Mouse (Mus musculus): ENCODE results near the gene Tmem131. TPM values are rescaled to one million over a fixed set of nuclear protein-coding genes. Genes with fewer than 3 reads are reported as not detected.
"Not testable (repeated sequence)": the region's sequence is repeated elsewhere in the genome, so short reads cannot be mapped to it uniquely, and the experiment has no call there.

The Tmem131 gene
- polyA plus RNA-seq, 1 experiment from 2014 or later, result 6.8 TPM

DNA sequence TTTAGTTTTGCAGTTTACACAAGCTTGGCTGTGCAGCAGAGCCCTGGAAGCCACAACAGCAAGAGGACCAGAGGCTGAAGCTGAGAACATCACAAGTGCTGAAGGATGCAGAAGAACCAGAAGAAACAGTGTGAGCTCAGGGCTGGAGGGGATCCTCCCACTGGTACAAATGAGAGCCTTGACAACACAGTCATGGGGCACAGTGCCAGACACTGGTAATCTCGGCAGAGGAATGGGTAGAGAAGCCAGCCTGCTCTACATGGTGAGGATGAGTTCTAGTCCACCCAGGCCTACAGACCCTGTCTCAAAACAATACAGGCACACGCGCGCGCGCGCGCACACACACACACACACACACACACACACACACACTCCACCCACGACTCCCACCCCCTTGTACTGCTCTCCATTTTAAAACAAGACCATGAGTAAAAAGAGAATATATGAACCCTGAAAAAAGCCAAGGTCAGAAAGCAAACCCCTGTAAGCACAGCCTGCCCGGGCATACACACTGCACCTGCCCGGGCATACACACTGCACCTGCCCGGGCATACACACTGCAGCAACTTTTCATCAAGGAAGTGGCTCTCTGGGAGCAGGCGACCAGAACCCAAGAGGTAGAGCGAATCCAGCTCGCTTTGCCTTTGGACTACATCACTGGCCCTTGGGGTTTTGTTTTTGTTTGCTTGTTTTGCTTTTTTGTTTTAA lies 39.9 kb downstream of the Tmem131 start:
- H3K9me3 ChIP-seq (ENCODE audit: control insufficient read depth, low read length), result no peaks in the 10 kb centered on the region
- H3K4me1 ChIP-seq (replicated peaks; ENCODE audit: control insufficient read depth, insufficient read depth), result no peaks in the 10 kb centered on the region
- no peak for TF ChIP-seq CTCF (IDR thresholded peaks at IDR 0.05; ENCODE audit: low read depth)
- no peak for TF ChIP-seq EP300 (optimal IDR thresholded peaks at IDR 0.05)
- DNase-seq (ENCODE audit: low spot score) (no peak), ATAC-seq (ENCODE audit: low FRiP score, low TSS enrichment) (peak; percentile 18; the same call in 1 of the 2 replicates)
- no peak overlapping the region for H3K9ac ChIP-seq (ENCODE audit: low read length)
- no peak overlapping the region for H3K4me2 ChIP-seq (replicated peaks; ENCODE audit: low read depth)
- 83% methylated on average over 15 of the region's 15 CpGs for WGBS
- H3K27me3 ChIP-seq (ENCODE audit: control insufficient read depth, insufficient read depth, low read length), result no peaks in the 10 kb centered on the region
- H3K27ac ChIP-seq (replicated peaks), result no peak overlapping the region
- H3K36me3 ChIP-seq (ENCODE audit: control insufficient read depth, insufficient read depth, low read length), result no peaks in the 10 kb centered on the region
- H3K4me3 ChIP-seq (ENCODE audit: low read depth, low read length), result no peak overlapping the region

GRCm38 (mm10) chr1:36902533-36903315 lies 40.7 kb downstream of the Tmem131 start:
- Histone ChIP-seq H3K36me3 (ENCODE audit: control insufficient read depth, insufficient read depth, low read length) (no peaks in the 10 kb centered on the region), H3K9me3 (ENCODE audit: control insufficient read depth, low read length) (no peaks in the 10 kb centered on the region), H3K27me3 (ENCODE audit: control insufficient read depth, insufficient read depth, low read length) (no peaks in the 10 kb centered on the region), H3K4me3 (ENCODE audit: low read depth, low read length) (no peak overlapping the region), H3K9ac (ENCODE audit: low read length) (no peak overlapping the region), H3K4me1 (replicated peaks; ENCODE audit: control insufficient read depth, insufficient read depth) (no peaks in the 10 kb centered on the region), H3K4me2 (replicated peaks; ENCODE audit: low read depth) (no peak overlapping the region), H3K27ac (replicated peaks) (no peak overlapping the region)
- 82% methylated on average over 11 of the region's 11 CpGs for WGBS
- DNase-seq (ENCODE audit: low spot score) (no peak), ATAC-seq (ENCODE audit: low FRiP score, low TSS enrichment) (no peak)
- TF ChIP-seq EP300 (optimal IDR thresholded peaks at IDR 0.05) (no peak), CTCF (IDR thresholded peaks at IDR 0.05; ENCODE audit: low read depth) (no peak)

- H3K9ac ChIP-seq (ENCODE audit: low read length), result no peak overlapping the region
- no peak overlapping the region for H3K4me2 ChIP-seq (replicated peaks; ENCODE audit: low read depth)
- WGBS, result 93% methylated on average over 2 of the region's 2 CpGs
- DNase-seq (ENCODE audit: low spot score) (no peak), ATAC-seq (ENCODE audit: low FRiP score, low TSS enrichment) (no peak)
- no peaks in the 10 kb centered on the region for H3K4me1 ChIP-seq (replicated peaks; ENCODE audit: control insufficient read depth, insufficient read depth)
- H3K36me3 ChIP-seq (ENCODE audit: control insufficient read depth, insufficient read depth, low read length), result no peaks in the 10 kb centered on the region
- H3K27ac ChIP-seq (replicated peaks), result no peak overlapping the region
- no peak overlapping the region for H3K4me3 ChIP-seq (ENCODE audit: low read depth, low read length)
- no peaks in the 10 kb centered on the region for H3K9me3 ChIP-seq (ENCODE audit: control insufficient read depth, low read length)
- no peak for TF ChIP-seq CTCF (IDR thresholded peaks at IDR 0.05; ENCODE audit: low read depth)
- TF ChIP-seq EP300 (optimal IDR thresholded peaks at IDR 0.05), result no peak
- no peaks in the 10 kb centered on the region for H3K27me3 ChIP-seq (ENCODE audit: control insufficient read depth, insufficient read depth, low read length)
Measured at GRCm38 (mm10) chr1:36899622-36900021, 43.8 kb downstream of the Tmem131 start.

GRCm38 (mm10) chr1:36896423-36896822 lies 47.0 kb downstream of the Tmem131 start:
- Histone ChIP-seq H3K9ac (ENCODE audit: low read length) (no peak overlapping the region), H3K27ac (replicated peaks) (no peak overlapping the region), H3K27me3 (ENCODE audit: control insufficient read depth, insufficient read depth, low read length) (no peaks in the 10 kb centered on the region), H3K9me3 (ENCODE audit: control insufficient read depth, low read length) (no peaks in the 10 kb centered on the region), H3K4me3 (ENCODE audit: low read depth, low read length) (no peak overlapping the region), H3K36me3 (ENCODE audit: control insufficient read depth, insufficient read depth, low read length) (no peaks in the 10 kb centered on the region), H3K4me1 (replicated peaks; ENCODE audit: control insufficient read depth, insufficient read depth) (no peaks in the 10 kb centered on the region), H3K4me2 (replicated peaks; ENCODE audit: low read depth) (no peak overlapping the region)
- DNase-seq (ENCODE audit: low spot score), result no peak
- TF ChIP-seq EP300 (optimal IDR thresholded peaks at IDR 0.05) (no peak), CTCF (IDR thresholded peaks at IDR 0.05; ENCODE audit: low read depth) (no peak)
- WGBS, result 49% methylated on average over 4 of the region's 4 CpGs
- ATAC-seq (ENCODE audit: low FRiP score, low TSS enrichment), result no peak

- H3K4me3 ChIP-seq (ENCODE audit: low read depth, low read length), result no peak overlapping the region
- H3K4me1 ChIP-seq (replicated peaks; ENCODE audit: control insufficient read depth, insufficient read depth), result 0 out of 2 replicates have a peak, but pooled peaks cover 2% of the 10 kb centered on the region
- WGBS, result 79% methylated on average over 3 of the region's 3 CpGs
- H3K27ac ChIP-seq (replicated peaks), result no peak overlapping the region
- DNase-seq (ENCODE audit: low spot score) (no peak), ATAC-seq (ENCODE audit: low FRiP score, low TSS enrichment) (no peak)
- H3K4me2 ChIP-seq (replicated peaks; ENCODE audit: low read depth), result no peak overlapping the region
- H3K9ac ChIP-seq (ENCODE audit: low read length), result no peak overlapping the region
- no peak for TF ChIP-seq EP300 (optimal IDR thresholded peaks at IDR 0.05)
- no peak for TF ChIP-seq CTCF (IDR thresholded peaks at IDR 0.05; ENCODE audit: low read depth)
- no peaks in the 10 kb centered on the region for H3K27me3 ChIP-seq (ENCODE audit: control insufficient read depth, insufficient read depth, low read length)
- no peaks in the 10 kb centered on the region for H3K36me3 ChIP-seq (ENCODE audit: control insufficient read depth, insufficient read depth, low read length)
- H3K9me3 ChIP-seq (ENCODE audit: control insufficient read depth, low read length), result no peaks in the 10 kb centered on the region
Measured at GRCm38 (mm10) chr1:36895452-36895851, 48.0 kb downstream of the Tmem131 start.

DNA sequence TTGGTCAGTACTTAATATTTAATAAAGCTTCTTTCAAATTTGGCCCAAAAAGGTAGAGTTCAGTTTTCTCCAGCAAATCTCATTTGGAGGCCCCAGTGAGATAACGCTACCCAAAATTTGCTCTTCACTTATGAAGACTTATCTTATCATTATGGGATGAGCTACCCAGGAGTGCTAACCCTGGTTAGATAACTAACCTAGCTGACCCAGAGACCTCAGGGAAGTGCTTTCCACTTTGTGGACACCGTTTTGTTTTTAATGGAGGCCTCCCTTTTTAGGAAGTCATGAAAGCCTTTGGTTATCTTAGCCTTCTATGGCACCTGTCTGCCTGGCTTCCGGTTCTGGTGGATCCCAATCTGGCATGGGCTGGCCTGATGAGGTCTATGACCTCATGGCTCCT lies 49.3 kb downstream of the Tmem131 start:
- Histone ChIP-seq H3K4me3 (ENCODE audit: low read depth, low read length) (no peak overlapping the region), H3K9me3 (ENCODE audit: control insufficient read depth, low read length) (no peaks in the 10 kb centered on the region), H3K36me3 (ENCODE audit: control insufficient read depth, insufficient read depth, low read length) (no peaks in the 10 kb centered on the region), H3K27me3 (ENCODE audit: control insufficient read depth, insufficient read depth, low read length) (no peaks in the 10 kb centered on the region), H3K9ac (ENCODE audit: low read length) (no peak overlapping the region), H3K4me2 (replicated peaks; ENCODE audit: low read depth) (no peak overlapping the region), H3K27ac (replicated peaks) (no peak overlapping the region), H3K4me1 (replicated peaks; ENCODE audit: control insufficient read depth, insufficient read depth) (0 out of 2 replicates have a peak, but pooled peaks cover 2% of the 10 kb centered on the region)
- no peak for DNase-seq (ENCODE audit: low spot score)
- ATAC-seq (ENCODE audit: low FRiP score, low TSS enrichment), result no peak
- 96% methylated on average over 3 of the region's 3 CpGs for WGBS
- TF ChIP-seq EP300 (optimal IDR thresholded peaks at IDR 0.05), result no peak
- TF ChIP-seq CTCF (IDR thresholded peaks at IDR 0.05; ENCODE audit: low read depth), result no peak

GRCm38 (mm10) chr1:36893720-36894119 lies 49.7 kb downstream of the Tmem131 start:
- not testable (repeated sequence) for H3K4me1 ChIP-seq (replicated peaks; ENCODE audit: control insufficient read depth, insufficient read depth); H3K36me3 ChIP-seq (ENCODE audit: control insufficient read depth, insufficient read depth, low read length); H3K9ac ChIP-seq (ENCODE audit: low read length); H3K4me3 ChIP-seq (ENCODE audit: low read depth, low read length); H3K9me3 ChIP-seq (ENCODE audit: control insufficient read depth, low read length); H3K27me3 ChIP-seq (ENCODE audit: control insufficient read depth, insufficient read depth, low read length); H3K27ac ChIP-seq (replicated peaks); H3K4me2 ChIP-seq (replicated peaks; ENCODE audit: low read depth)
- peak; percentile 45; the same call in 1 of the 2 replicates for ATAC-seq (ENCODE audit: low FRiP score, low TSS enrichment)
- peak; percentile 36 for DNase-seq (ENCODE audit: low spot score)
- 87% methylated on average over 5 of the region's 5 CpGs for WGBS

Measured in stomach, postnatal 0 days (tissue).